Mouse (Mus musculus): ENCODE measurements at regions not wholly inside any gene's neighbourhood (a gene's known extent, or its start where the extent isn't known, plus 50 kb on each side); places are given as distances from the start of the nearest gene placed in this dataset.

GRCm38 (mm10) chrX:61119499-61119898 is 65.9 kb downstream of the Cdr1 start:
- no peak for DNase-seq (ENCODE audit: low read depth, low spot score)

DNA sequence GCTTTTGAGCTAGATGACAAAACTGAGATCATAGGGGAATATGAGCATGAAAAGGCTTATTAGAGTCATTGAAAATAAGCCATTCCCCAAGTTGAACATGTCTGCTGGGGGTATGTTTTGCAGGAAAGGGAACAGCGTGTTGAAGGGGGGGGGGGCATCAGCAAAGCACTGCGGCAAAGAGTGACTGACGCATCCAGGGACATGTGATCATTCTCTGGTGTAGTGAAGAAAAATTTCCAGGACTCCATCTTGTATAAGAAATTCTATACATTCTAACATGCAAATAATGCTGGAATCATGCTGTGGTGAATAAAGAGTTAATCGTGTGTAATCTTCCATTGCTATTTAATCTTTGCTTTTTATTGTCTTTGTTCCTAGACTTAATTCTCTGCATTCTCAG is 68.0 kb downstream of the Cdr1 start:
- DNase-seq (ENCODE audit: low read depth, low spot score), result no peak

- DNase-seq (ENCODE audit: low read depth, low spot score), result peak; percentile 8
Observed at GRCm38 (mm10) chrX:61116010-61116447, 69.3 kb downstream of the Cdr1 start.

Measured in retina, adult 2 months (tissue).